Mouse (Mus musculus): Measurements from ENCODE around the gene Rgs3. TPM values are rescaled to one million over a fixed set of nuclear protein-coding genes. Genes with fewer than 3 reads are reported as not detected.
A peak's percentile ranks its signal among the peaks of the same experiment; 100 is the strongest.

The Rgs3 gene
- polyA plus RNA-seq, 1 experiment, result 92.5 TPM

- DNase-seq (ENCODE audit: low read depth), result peak; percentile 65
- TF ChIP-seq CTCF (IDR thresholded peaks at IDR 0.05; ENCODE audit: borderline replicate concordance, extremely low read depth, insufficient read depth, insufficient read length), result no peak
- TF ChIP-seq POLR2A (IDR thresholded peaks at IDR 0.05; ENCODE audit: borderline replicate concordance, extremely low read depth, insufficient read depth, insufficient read length, poor library complexity, severe bottlenecking), result no peak
Observed at GRCm38 (mm10) chr4:62696699-62697404, 137.2 kb downstream of the Rgs3 start.

DNA sequence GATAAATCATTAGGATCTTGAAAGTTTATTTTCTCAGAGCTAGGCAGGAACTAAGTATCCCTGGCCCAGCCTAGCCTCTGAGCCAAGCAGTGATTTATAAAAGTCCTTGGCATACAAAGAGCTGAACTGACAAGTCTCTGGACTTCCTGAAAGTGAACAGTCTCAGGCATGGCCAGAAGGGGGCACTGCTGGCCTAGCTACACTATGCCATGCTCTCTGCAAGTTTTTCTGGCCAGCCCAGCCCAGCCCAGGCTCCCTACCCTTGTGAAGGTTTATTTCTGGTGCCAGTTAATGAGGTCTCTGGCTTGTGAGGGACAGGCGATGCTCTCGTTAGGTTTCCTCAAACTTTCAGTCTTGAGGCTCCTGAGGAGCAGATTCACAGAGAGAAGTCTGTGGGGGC, 137.8 kb downstream of the Rgs3 start:
- no peak for TF ChIP-seq POLR2A (IDR thresholded peaks at IDR 0.05; ENCODE audit: borderline replicate concordance, extremely low read depth, insufficient read depth, insufficient read length, poor library complexity, severe bottlenecking)
- peak; percentile 85 for TF ChIP-seq CTCF (IDR thresholded peaks at IDR 0.05; ENCODE audit: borderline replicate concordance, extremely low read depth, insufficient read depth, insufficient read length)
- DNase-seq (ENCODE audit: low read depth), result peak; percentile 91

DNA sequence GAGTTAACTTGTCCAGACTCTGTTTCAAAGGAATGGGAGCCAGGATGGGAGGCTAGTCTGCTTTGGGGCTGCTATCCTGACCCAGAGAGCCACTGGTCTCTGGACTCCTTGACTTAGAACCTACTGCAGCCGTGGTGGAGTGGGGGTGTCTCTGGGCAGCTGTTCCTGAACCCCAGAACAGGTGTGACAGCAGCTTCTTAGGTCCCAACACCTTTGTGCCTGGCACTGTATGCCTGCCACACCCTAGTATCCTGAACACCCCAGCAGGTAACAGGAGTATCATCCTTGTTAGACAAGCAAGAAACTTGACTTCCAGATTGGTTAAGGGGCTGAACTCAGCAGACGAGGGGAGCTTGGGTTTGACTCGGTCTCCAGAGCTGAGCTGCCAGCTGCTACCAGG, 138.9 kb downstream of the Rgs3 start:
- DNase-seq (ENCODE audit: low read depth), result no peak
- TF ChIP-seq POLR2A (IDR thresholded peaks at IDR 0.05; ENCODE audit: borderline replicate concordance, extremely low read depth, insufficient read depth, insufficient read length, poor library complexity, severe bottlenecking), result no peak
- no peak for TF ChIP-seq CTCF (IDR thresholded peaks at IDR 0.05; ENCODE audit: borderline replicate concordance, extremely low read depth, insufficient read depth, insufficient read length)

DNA sequence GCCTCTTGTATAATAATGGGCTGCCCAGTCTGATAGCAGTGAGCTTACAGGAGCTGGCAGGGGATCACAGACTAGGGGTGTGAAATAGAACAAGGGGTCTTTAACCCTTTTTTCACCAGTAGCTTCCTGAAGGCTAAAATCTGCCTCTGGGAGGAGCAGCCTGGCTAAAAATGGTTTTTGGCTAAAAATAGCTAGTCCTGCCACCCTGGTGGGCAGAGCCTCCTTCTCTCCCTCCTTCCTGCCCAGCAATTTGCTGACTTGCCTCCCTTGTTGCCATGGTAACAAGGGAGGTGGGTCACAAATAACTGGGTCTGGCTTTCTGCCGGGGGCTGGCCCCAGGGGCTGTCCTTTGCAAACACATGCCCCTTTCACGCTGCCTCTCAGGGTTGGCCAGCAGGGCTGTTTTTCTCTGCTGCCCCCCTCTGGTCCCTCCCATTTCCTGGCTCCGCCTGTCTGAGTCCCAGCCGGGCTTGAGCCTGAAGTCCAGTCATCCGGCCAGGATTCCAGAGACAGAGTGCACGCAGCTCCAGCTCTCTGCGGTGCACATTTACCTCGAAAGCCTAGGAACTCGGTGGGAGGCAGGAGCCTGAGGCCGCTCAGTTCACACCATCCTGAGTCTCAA, 139.7 kb downstream of the Rgs3 start:
- peak; percentile 97 for DNase-seq (ENCODE audit: low read depth)
- TF ChIP-seq CTCF (IDR thresholded peaks at IDR 0.05; ENCODE audit: borderline replicate concordance, extremely low read depth, insufficient read depth, insufficient read length), result peak; percentile 32; the same call in 1 of the 2 replicates
- TF ChIP-seq POLR2A (IDR thresholded peaks at IDR 0.05; ENCODE audit: borderline replicate concordance, extremely low read depth, insufficient read depth, insufficient read length, poor library complexity, severe bottlenecking), result no peak

GRCm38 (mm10) chr4:62700426-62700825, 140.8 kb downstream of the Rgs3 start:
- no peak for TF ChIP-seq CTCF (IDR thresholded peaks at IDR 0.05; ENCODE audit: borderline replicate concordance, extremely low read depth, insufficient read depth, insufficient read length)
- no peak for TF ChIP-seq POLR2A (IDR thresholded peaks at IDR 0.05; ENCODE audit: borderline replicate concordance, extremely low read depth, insufficient read depth, insufficient read length, poor library complexity, severe bottlenecking)
- DNase-seq (ENCODE audit: low read depth), result no peak

- no peak for TF ChIP-seq POLR2A (IDR thresholded peaks at IDR 0.05; ENCODE audit: borderline replicate concordance, extremely low read depth, insufficient read depth, insufficient read length, poor library complexity, severe bottlenecking)
- no peak for TF ChIP-seq CTCF (IDR thresholded peaks at IDR 0.05; ENCODE audit: borderline replicate concordance, extremely low read depth, insufficient read depth, insufficient read length)
Observed at GRCm38 (mm10) chr4:62703151-62703550, 143.5 kb downstream of the Rgs3 start.

GRCm38 (mm10) chr4:62704204-62704603, 144.6 kb downstream of the Rgs3 start:
- DNase-seq (ENCODE audit: low read depth), result no peak

More at GRCm38 (mm10) chr4:62703151-62703550, 143.5 kb downstream of the Rgs3 start:
- no peak for DNase-seq (ENCODE audit: low read depth)

DNA sequence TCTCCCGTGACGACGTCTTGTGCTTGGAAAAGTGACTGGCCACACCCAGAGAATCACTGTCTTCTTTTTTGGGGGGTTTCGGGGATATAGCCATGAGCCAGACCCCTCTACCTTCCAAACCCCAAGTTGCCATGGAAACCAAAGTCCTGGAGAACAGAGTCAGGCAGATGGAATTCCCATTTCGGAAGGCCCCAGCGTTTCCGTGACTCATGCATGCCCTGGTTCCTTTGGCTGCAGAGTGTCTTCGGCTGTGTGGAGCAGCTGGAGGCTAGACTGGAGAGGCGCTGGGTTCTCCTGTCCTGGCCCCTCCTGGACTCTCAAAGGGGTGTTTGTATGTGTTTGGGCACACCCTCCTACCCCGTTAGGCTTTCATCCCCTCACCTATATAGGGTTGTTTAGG, 145.4 kb downstream of the Rgs3 start:
- DNase-seq (ENCODE audit: low read depth), result no peak
- no peak for TF ChIP-seq CTCF (IDR thresholded peaks at IDR 0.05; ENCODE audit: borderline replicate concordance, extremely low read depth, insufficient read depth, insufficient read length)

More at GRCm38 (mm10) chr4:62704204-62704603, 144.6 kb downstream of the Rgs3 start:
- TF ChIP-seq CTCF (IDR thresholded peaks at IDR 0.05; ENCODE audit: borderline replicate concordance, extremely low read depth, insufficient read depth, insufficient read length) (no peak), POLR2A (IDR thresholded peaks at IDR 0.05; ENCODE audit: borderline replicate concordance, extremely low read depth, insufficient read depth, insufficient read length, poor library complexity, severe bottlenecking) (no peak)

DNA sequence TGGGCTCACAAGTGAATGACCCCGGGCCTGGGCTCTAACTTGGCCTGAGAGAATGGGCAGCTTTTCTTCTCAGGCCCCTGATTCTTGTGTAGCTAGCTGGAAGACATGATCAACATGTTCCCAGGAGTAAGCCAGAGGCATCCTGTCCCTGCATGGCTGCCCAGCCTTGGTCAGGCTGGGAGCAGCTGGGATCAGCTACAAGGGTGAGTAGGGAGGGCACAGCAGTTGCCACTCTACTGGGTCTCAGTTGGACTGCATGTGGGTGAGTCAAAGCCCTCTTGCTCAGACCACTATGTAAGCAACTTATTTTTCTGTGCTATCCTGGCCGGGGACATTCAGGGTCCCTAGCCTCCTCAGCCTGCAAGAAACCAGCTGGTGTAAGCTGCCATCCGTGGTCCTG, 146.1 kb downstream of the Rgs3 start:
- DNase-seq (ENCODE audit: low read depth), result no peak
- TF ChIP-seq POLR2A (IDR thresholded peaks at IDR 0.05; ENCODE audit: borderline replicate concordance, extremely low read depth, insufficient read depth, insufficient read length, poor library complexity, severe bottlenecking) (no peak), CTCF (IDR thresholded peaks at IDR 0.05; ENCODE audit: borderline replicate concordance, extremely low read depth, insufficient read depth, insufficient read length) (no peak)

GRCm38 (mm10) chr4:62708084-62708483, 148.4 kb downstream of the Rgs3 start:
- no peak for DNase-seq (ENCODE audit: low read depth)
- no peak for TF ChIP-seq POLR2A (IDR thresholded peaks at IDR 0.05; ENCODE audit: borderline replicate concordance, extremely low read depth, insufficient read depth, insufficient read length, poor library complexity, severe bottlenecking)
- TF ChIP-seq CTCF (IDR thresholded peaks at IDR 0.05; ENCODE audit: borderline replicate concordance, extremely low read depth, insufficient read depth, insufficient read length), result no peak

DNA sequence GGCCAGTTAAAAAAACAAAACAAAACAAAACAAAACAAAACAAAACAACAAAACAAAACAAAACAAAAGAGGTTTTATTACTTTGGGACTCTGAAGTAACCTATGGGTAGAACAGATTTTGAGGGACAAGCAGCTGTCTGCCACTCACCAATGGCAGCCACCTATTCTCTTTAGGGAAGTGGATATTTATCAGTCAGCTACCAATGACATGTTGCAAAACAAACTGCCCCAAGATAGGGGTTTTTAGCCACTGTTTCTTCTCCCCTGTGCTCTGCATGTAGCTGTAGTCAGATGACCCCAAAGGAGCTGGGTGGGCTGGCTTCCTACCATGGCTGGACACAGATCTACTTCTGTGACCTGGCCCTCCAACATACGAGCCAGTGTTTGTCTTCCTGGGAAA, 149.3 kb downstream of the Rgs3 start:
- no peak for TF ChIP-seq POLR2A (IDR thresholded peaks at IDR 0.05; ENCODE audit: borderline replicate concordance, extremely low read depth, insufficient read depth, insufficient read length, poor library complexity, severe bottlenecking)
- no peak for TF ChIP-seq CTCF (IDR thresholded peaks at IDR 0.05; ENCODE audit: borderline replicate concordance, extremely low read depth, insufficient read depth, insufficient read length)
- no peak for DNase-seq (ENCODE audit: low read depth)

GRCm38 (mm10) chr4:62709448-62709847, 149.8 kb downstream of the Rgs3 start:
- no peak for TF ChIP-seq POLR2A (IDR thresholded peaks at IDR 0.05; ENCODE audit: borderline replicate concordance, extremely low read depth, insufficient read depth, insufficient read length, poor library complexity, severe bottlenecking)
- TF ChIP-seq CTCF (IDR thresholded peaks at IDR 0.05; ENCODE audit: borderline replicate concordance, extremely low read depth, insufficient read depth, insufficient read length), result no peak
- no peak for DNase-seq (ENCODE audit: low read depth)

Data from brain, embryonic 14.5 days (tissue).